Mouse (Mus musculus) spleen, adult 2 months (tissue): ENCODE results near the gene Pin1rt1.

Experiments used
- CTCF ChIP-seq: fragments of 200-500 bp; IDR thresholded peaks from 2 replicates; pipeline ENCODE4 v1.5.1; 2011; ENCODE audit warnings: mild to moderate bottlenecking, inconsistent platforms; ENCODE audit not compliant: insufficient read depth, insufficient read length, insufficient replicate concordance; ENCODE audit errors: extremely low read depth
- POLR2A ChIP-seq: fragments of 200-500 bp; IDR thresholded peaks from 2 replicates; pipeline ENCODE4 v1.6.1; 2011; ENCODE audit warnings: low read depth, low read length, inconsistent platforms

DNA sequence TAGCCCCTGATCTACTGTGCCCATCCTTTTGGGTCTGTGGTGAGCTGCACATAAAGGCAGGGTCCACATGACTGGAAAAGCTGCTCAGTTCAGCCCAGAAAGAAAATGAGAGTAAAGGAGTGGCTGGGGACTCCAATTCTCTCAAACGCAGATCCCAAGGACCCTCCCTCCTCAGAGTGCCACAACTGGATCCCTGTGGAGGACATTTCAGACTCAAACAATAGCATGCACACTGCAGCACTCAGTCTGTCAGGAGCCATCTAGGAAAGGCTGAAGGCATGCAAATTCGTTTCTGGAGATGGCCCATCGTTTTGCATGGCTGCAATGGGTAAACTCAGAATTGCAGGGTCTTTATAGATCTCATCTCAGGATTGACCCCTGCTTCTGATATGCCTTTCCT is 13.0 kb downstream of the Pin1rt1 start:
- TF ChIP-seq CTCF (no peak), POLR2A (no peak)
